Mouse (Mus musculus) thymus, postnatal 25 days (tissue): ENCODE results near the gene Nptxr.

Experiments
- DNase-seq: peaks from one replicate; pipeline ENCODE4 v3.0.0; 2022

Nptxr gene

GRCm38 (mm10) chr15:79787815-79788214, 16.8 kb downstream of the Nptxr start:
- DNase-seq = no peak

GRCm38 (mm10) chr15:79785056-79785455, 19.5 kb downstream of the Nptxr start:
- no peak for DNase-seq

- DNase-seq = no peak
Observed at GRCm38 (mm10) chr15:79777749-79778148, 26.8 kb downstream of the Nptxr start, which contains the start of gene Dnal4. Gene Dnal4, minus strand, starts transcription at chr15:79777849.

GRCm38 (mm10) chr15:79775662-79776061, 28.9 kb downstream of the Nptxr start:
- no peak for DNase-seq

GRCm38 (mm10) chr15:79774117-79775027, 30.2 kb downstream of the Nptxr start:
- DNase-seq = peak; percentile 97

DNA sequence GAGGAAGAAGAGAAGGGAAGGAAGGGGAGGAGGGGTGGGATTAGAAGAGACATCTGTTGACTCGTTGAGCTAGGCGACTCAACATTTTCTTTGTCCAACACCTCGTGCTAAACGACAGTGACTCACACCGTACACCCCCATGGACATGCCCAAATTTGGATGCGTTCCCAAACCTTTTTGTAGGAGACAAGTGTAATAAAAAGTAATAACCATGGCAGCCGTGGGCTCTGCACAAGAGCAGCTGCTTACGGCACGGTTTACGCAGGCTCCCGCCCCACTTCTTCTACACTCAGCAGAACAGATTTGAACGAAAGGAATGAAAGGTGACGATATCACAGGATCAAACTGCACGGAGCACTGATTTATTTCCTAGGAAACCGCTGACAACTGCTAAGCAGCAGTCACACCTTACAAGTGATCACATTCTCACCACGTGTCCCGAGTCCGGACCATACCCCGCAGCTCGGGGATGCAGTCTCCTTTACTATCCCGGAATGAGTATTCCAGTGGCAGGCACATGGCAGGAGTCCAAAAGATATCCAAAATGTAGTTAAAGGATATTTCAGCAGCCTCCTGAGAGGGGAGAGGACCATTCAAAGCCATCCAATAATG, 33.8 kb downstream of the Nptxr start:
- DNase-seq = no peak

- no peak for DNase-seq
Observed at GRCm38 (mm10) chr15:79768302-79768701, 36.3 kb downstream of the Nptxr start.

DNA sequence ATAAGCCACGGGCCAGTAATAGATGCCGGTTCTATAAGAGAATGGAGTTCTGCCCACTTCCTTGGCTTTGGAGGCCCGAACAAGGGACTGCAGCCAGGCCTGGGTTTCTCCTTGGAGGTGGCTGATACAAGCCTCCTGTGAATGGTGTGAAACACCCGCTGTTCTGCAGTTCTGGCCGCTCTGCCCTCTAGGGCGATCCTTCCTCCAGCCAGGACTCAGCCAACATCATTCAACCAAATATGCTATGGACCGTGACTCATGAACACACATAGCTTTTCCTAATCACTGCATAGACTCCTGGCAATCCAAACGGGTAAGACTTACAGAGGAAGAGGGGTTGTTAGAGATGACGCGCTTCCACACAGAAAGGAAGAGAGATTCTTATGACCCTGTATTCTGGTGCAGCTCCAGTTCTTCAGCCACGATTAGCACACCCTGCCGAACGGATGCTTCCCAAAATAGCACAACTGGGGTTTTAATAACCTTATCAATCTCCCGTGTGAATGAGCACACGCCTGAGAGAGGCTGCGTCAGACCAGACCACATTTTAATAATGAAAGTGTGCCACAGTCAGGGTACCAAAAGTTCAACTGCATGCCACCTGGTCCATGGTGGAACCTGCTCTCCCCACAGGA, 37.1 kb downstream of the Nptxr start:
- no peak for DNase-seq

GRCm38 (mm10) chr15:79766586-79767071, 37.9 kb downstream of the Nptxr start:
- no peak for DNase-seq

DNA sequence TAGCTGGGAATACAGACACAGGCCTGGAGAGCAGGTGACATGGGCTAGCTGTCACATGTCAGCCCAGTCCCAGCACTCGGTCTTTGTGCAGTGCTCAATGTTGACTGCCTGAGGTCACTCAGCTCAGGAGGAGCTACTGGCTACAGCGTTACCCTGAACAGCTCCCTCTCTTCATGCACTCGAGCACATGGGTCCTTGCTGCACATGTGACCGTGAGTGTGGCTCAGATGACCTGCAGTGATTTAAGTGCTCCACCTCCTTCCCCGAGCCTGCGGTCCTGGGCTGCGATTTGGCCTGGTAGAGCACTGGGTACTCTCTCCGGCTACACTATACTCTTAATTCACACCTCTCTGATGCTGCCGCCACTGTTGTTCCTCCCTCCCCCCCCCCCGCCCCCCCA, 38.4 kb downstream of the Nptxr start:
- no peak for DNase-seq

- DNase-seq = no peak
Observed at GRCm38 (mm10) chr15:79765361-79765760, 39.2 kb downstream of the Nptxr start.

GRCm38 (mm10) chr15:79764539-79765267, 39.9 kb downstream of the Nptxr start:
- DNase-seq = no peak

GRCm38 (mm10) chr15:79763601-79764246, 40.8 kb downstream of the Nptxr start:
- no peak for DNase-seq

- DNase-seq = no peak
Observed at GRCm38 (mm10) chr15:79763001-79763400, 41.6 kb downstream of the Nptxr start.

DNA sequence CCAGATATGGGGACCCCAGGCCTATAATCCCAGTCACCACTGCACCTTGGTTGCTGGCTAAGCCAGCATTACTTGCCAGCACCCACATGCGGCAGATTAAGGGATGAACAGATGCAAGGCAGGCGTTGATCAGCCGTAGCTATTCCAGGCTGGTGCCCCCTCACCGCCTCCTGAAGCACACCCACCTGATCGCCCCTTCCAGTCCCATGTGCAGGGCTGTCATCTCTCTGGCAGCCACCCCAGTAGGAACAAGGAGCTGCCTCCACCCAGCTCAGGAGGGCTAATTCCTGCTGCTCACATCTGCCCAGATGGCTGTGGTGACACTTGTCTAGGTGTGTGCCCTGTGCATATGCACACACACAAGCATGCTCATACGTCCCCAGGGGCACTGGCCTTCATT, 43.6 kb downstream of the Nptxr start:
- DNase-seq = no peak

DNA sequence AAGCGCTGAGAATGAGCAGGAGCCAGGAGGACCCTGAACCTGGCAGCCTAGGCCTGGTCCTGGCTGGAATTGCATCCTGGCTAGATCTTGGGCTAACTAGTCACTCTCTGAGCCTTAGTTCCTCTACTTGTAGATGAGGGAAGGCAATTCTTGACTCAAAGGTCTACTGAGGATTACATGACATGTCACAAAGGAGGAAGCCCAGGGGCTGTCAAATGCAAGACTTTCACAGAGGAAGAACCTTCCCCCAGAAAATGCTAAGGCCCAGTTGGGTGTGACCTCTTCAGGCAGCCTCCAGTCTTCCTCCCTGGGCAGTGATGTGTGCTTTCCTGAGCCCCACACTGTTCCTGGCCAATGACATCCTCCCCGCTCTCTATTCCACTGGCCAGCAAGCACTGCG, 47.4 kb downstream of the Nptxr start:
- no peak for DNase-seq

GRCm38 (mm10) chr15:79755977-79756625, 48.5 kb downstream of the Nptxr start:
- no peak for DNase-seq

GRCm38 (mm10) chr15:79755176-79755575, 49.4 kb downstream of the Nptxr start:
- DNase-seq = no peak

DNA sequence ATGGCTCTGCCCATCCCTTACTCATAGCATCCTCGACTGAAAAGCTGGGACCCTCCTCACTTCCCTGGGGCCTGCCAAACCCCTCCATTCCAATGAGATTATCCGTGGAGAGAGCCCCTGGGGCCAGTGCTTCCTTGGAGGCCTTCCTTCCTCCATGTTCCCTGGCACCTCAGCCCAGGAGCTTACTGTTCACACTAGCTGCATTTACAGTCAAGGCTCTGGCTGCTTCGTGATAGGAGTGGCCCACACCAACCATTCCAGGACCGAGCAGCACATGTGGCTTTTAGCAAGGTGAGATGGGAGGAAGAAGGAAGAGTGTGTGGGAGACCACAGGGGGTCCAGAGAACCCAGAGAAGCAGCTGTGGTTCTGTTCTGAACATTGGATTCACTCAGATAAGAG, 50.7 kb downstream of the Nptxr start:
- no peak for DNase-seq

- no peak for DNase-seq
Observed at GRCm38 (mm10) chr15:79753420-79753752, 51.2 kb downstream of the Nptxr start.

GRCm38 (mm10) chr15:79752742-79753419, 51.7 kb downstream of the Nptxr start:
- DNase-seq = peak; percentile 77
